Mouse (Mus musculus): ENCODE measurements around the gene Slc4a11. TPM values are rescaled to one million over a fixed set of nuclear protein-coding genes. Genes with fewer than 3 reads are reported as not detected.

Gene Slc4a11
- polyA plus RNA-seq, 1 experiment from 2014 or later = 0.59 TPM

GRCm38 (mm10) chr2:130693563-130693962, 3.8 kb downstream of the Slc4a11 start:
- Histone ChIP-seq H3K36me3 (ENCODE audit: control insufficient read depth, insufficient read depth, low read length) (no peaks in the 10 kb centered on the region), H3K9ac (ENCODE audit: low read depth, low read length) (no peak overlapping the region), H3K9me3 (ENCODE audit: control insufficient read depth, low read length) (no peaks in the 10 kb centered on the region), H3K4me3 (ENCODE audit: low read length) (no peak overlapping the region), H3K4me2 (ENCODE audit: low read length) (no peak overlapping the region), H3K27me3 (replicated peaks; ENCODE audit: control insufficient read depth, insufficient read depth, low read length) (peaks cover 25% of the 10 kb centered on the region), H3K4me1 (ENCODE audit: control insufficient read depth, insufficient read depth, low read depth, low read length) (peaks cover 15% of the 10 kb centered on the region), H3K27ac (ENCODE audit: low read depth, low read length) (no peak overlapping the region)
- WGBS = 57% methylated on average over 3 of the region's 3 CpGs
- ATAC-seq = no peak

GRCm38 (mm10) chr2:130689011-130689410, 8.3 kb downstream of the Slc4a11 start:
- no peak overlapping the region for H3K9ac ChIP-seq (ENCODE audit: low read depth, low read length)
- no peak overlapping the region for H3K4me3 ChIP-seq (ENCODE audit: low read length)
- H3K9me3 ChIP-seq (ENCODE audit: control insufficient read depth, low read length) = no peaks in the 10 kb centered on the region
- no peak for ATAC-seq
- H3K27ac ChIP-seq (ENCODE audit: low read depth, low read length) = no peak overlapping the region
- H3K4me2 ChIP-seq (ENCODE audit: low read length) = no peak overlapping the region
- H3K36me3 ChIP-seq (ENCODE audit: control insufficient read depth, insufficient read depth, low read length) = no peaks in the 10 kb centered on the region
- no peaks in the 10 kb centered on the region for H3K4me1 ChIP-seq (ENCODE audit: control insufficient read depth, insufficient read depth, low read depth, low read length)
- 84% methylated on average over 2 of the region's 2 CpGs for WGBS
- H3K27me3 ChIP-seq (replicated peaks; ENCODE audit: control insufficient read depth, insufficient read depth, low read length) = no peaks in the 10 kb centered on the region

GRCm38 (mm10) chr2:130685426-130685825, 11.9 kb downstream of the Slc4a11 start:
- no peak overlapping the region for H3K9ac ChIP-seq (ENCODE audit: low read depth, low read length)
- no peaks in the 10 kb centered on the region for H3K4me1 ChIP-seq (ENCODE audit: control insufficient read depth, insufficient read depth, low read depth, low read length)
- no peak overlapping the region for H3K4me2 ChIP-seq (ENCODE audit: low read length)
- H3K4me3 ChIP-seq (ENCODE audit: low read length) = no peak overlapping the region
- no peaks in the 10 kb centered on the region for H3K27me3 ChIP-seq (replicated peaks; ENCODE audit: control insufficient read depth, insufficient read depth, low read length)
- no peak overlapping the region for H3K27ac ChIP-seq (ENCODE audit: low read depth, low read length)
- H3K9me3 ChIP-seq (ENCODE audit: control insufficient read depth, low read length) = no peaks in the 10 kb centered on the region
- WGBS = 86% methylated on average over 9 of the region's 9 CpGs
- H3K36me3 ChIP-seq (ENCODE audit: control insufficient read depth, insufficient read depth, low read length) = peaks cover 11% of the 10 kb centered on the region
- no peak for ATAC-seq

GRCm38 (mm10) chr2:130681531-130681930, 15.8 kb downstream of the Slc4a11 start:
- Histone ChIP-seq H3K36me3 (ENCODE audit: control insufficient read depth, insufficient read depth, low read length) (peaks cover 42% of the 10 kb centered on the region), H3K4me3 (ENCODE audit: low read length) (no peak overlapping the region), H3K4me2 (ENCODE audit: low read length) (no peak overlapping the region), H3K4me1 (ENCODE audit: control insufficient read depth, insufficient read depth, low read depth, low read length) (no peaks in the 10 kb centered on the region), H3K27me3 (replicated peaks; ENCODE audit: control insufficient read depth, insufficient read depth, low read length) (no peaks in the 10 kb centered on the region), H3K9ac (ENCODE audit: low read depth, low read length) (no peak overlapping the region), H3K27ac (ENCODE audit: low read depth, low read length) (no peak overlapping the region), H3K9me3 (ENCODE audit: control insufficient read depth, low read length) (no peaks in the 10 kb centered on the region)
- no peak for ATAC-seq
- WGBS = 84% methylated on average over 3 of the region's 3 CpGs

- H3K9ac ChIP-seq (ENCODE audit: low read depth, low read length) = no peak overlapping the region
- WGBS = 91% methylated on average over 6 of the region's 6 CpGs
- H3K27me3 ChIP-seq (replicated peaks; ENCODE audit: control insufficient read depth, insufficient read depth, low read length) = no peaks in the 10 kb centered on the region
- H3K4me1 ChIP-seq (ENCODE audit: control insufficient read depth, insufficient read depth, low read depth, low read length) = no peaks in the 10 kb centered on the region
- H3K36me3 ChIP-seq (ENCODE audit: control insufficient read depth, insufficient read depth, low read length) = peaks cover 53% of the 10 kb centered on the region
- H3K9me3 ChIP-seq (ENCODE audit: control insufficient read depth, low read length) = no peaks in the 10 kb centered on the region
- no peak overlapping the region for H3K4me2 ChIP-seq (ENCODE audit: low read length)
- ATAC-seq = no peak
- no peak overlapping the region for H3K27ac ChIP-seq (ENCODE audit: low read depth, low read length)
- no peak overlapping the region for H3K4me3 ChIP-seq (ENCODE audit: low read length)
Measured at GRCm38 (mm10) chr2:130679899-130680298, 17.4 kb downstream of the Slc4a11 start.

GRCm38 (mm10) chr2:130679154-130679553, 18.2 kb downstream of the Slc4a11 start:
- no peak overlapping the region for H3K4me3 ChIP-seq (ENCODE audit: low read length)
- no peak overlapping the region for H3K27ac ChIP-seq (ENCODE audit: low read depth, low read length)
- H3K4me1 ChIP-seq (ENCODE audit: control insufficient read depth, insufficient read depth, low read depth, low read length) = no peaks in the 10 kb centered on the region
- H3K9me3 ChIP-seq (ENCODE audit: control insufficient read depth, low read length) = no peaks in the 10 kb centered on the region
- no peaks in the 10 kb centered on the region for H3K27me3 ChIP-seq (replicated peaks; ENCODE audit: control insufficient read depth, insufficient read depth, low read length)
- H3K9ac ChIP-seq (ENCODE audit: low read depth, low read length) = no peak overlapping the region
- WGBS = 96% methylated on average over 12 of the region's 12 CpGs
- no peak for ATAC-seq
- H3K4me2 ChIP-seq (ENCODE audit: low read length) = no peak overlapping the region
- peaks cover 59% of the 10 kb centered on the region for H3K36me3 ChIP-seq (ENCODE audit: control insufficient read depth, insufficient read depth, low read length)

- Histone ChIP-seq H3K9me3 (ENCODE audit: control insufficient read depth, low read length) (no peaks in the 10 kb centered on the region), H3K4me2 (ENCODE audit: low read length) (no peak overlapping the region), H3K27me3 (replicated peaks; ENCODE audit: control insufficient read depth, insufficient read depth, low read length) (no peaks in the 10 kb centered on the region), H3K4me1 (ENCODE audit: control insufficient read depth, insufficient read depth, low read depth, low read length) (no peaks in the 10 kb centered on the region), H3K36me3 (ENCODE audit: control insufficient read depth, insufficient read depth, low read length) (peaks cover 69% of the 10 kb centered on the region), H3K4me3 (ENCODE audit: low read length) (no peak overlapping the region), H3K27ac (ENCODE audit: low read depth, low read length) (no peak overlapping the region), H3K9ac (ENCODE audit: low read depth, low read length) (no peak overlapping the region)
- 94% methylated on average over 10 of the region's 10 CpGs for WGBS
- no peak for ATAC-seq
Measured at GRCm38 (mm10) chr2:130677211-130677610, 20.1 kb downstream of the Slc4a11 start.

GRCm38 (mm10) chr2:130667559-130667958, 29.8 kb downstream of the Slc4a11 start, which contains the start of gene Itpa:
Itpa (plus strand) TSS chr2:130667610.
- Histone ChIP-seq H3K4me3 (ENCODE audit: low read length) (peak within 1 kb of the TSS; percentile 58), H3K4me2 (ENCODE audit: low read length) (peak within 1 kb of the TSS; percentile 62), H3K9me3 (ENCODE audit: control insufficient read depth, low read length) (no peaks in the 10 kb centered on the region), H3K4me1 (ENCODE audit: control insufficient read depth, insufficient read depth, low read depth, low read length) (peaks cover 27% of the 10 kb centered on the region), H3K27me3 (replicated peaks; ENCODE audit: control insufficient read depth, insufficient read depth, low read length) (no peaks in the 10 kb centered on the region), H3K27ac (ENCODE audit: low read depth, low read length) (peak within 1 kb of the TSS; percentile 90), H3K36me3 (ENCODE audit: control insufficient read depth, insufficient read depth, low read length) (0 out of 2 replicates have a peak, but pooled peaks cover 5% of the 10 kb centered on the region), H3K9ac (ENCODE audit: low read depth, low read length) (peak within 1 kb of the TSS; percentile 65)
- peak; percentile 75 for ATAC-seq
- WGBS = 1% methylated on average over 31 of the region's 31 CpGs

GRCm38 (mm10) chr2:130664102-130664701, 33.1 kb downstream of the Slc4a11 start, which contains the start of gene Ddrgk1:
Ddrgk1 (minus strand) TSS chr2:130664659.
- H3K9me3 ChIP-seq (ENCODE audit: control insufficient read depth, low read length) = no peaks in the 10 kb centered on the region
- H3K27me3 ChIP-seq (replicated peaks; ENCODE audit: control insufficient read depth, insufficient read depth, low read length) = no peaks in the 10 kb centered on the region
- WGBS = under 1% methylated on average over 39 of the region's 40 CpGs
- H3K9ac ChIP-seq (ENCODE audit: low read depth, low read length) = peak within 1 kb of the TSS; percentile 94
- peaks cover 29% of the 10 kb centered on the region for H3K4me1 ChIP-seq (ENCODE audit: control insufficient read depth, insufficient read depth, low read depth, low read length)
- peak; percentile 98 for ATAC-seq
- H3K4me3 ChIP-seq (ENCODE audit: low read length) = peak within 1 kb of the TSS; percentile 66
- peaks cover 9% of the 10 kb centered on the region for H3K36me3 ChIP-seq (ENCODE audit: control insufficient read depth, insufficient read depth, low read length)
- H3K4me2 ChIP-seq (ENCODE audit: low read length) = peak within 1 kb of the TSS; percentile 75
- peak within 1 kb of the TSS; percentile 100 for H3K27ac ChIP-seq (ENCODE audit: low read depth, low read length)

Measured in hindbrain, embryonic 16.5 days (tissue).